Mouse (Mus musculus) left cerebral cortex, postnatal 36 days (tissue): ENCODE results near the gene Plaur. TPM values are rescaled to one million over a fixed set of nuclear protein-coding genes. Genes with fewer than 3 reads are reported as not detected.
"Not testable (repeated sequence)": the region's sequence is repeated elsewhere in the genome, so short reads cannot be mapped to it uniquely, and the experiment has no call there.

Experiments
- DNase-seq, 2 experiments: peaks; one replicate each; pipeline ENCODE4 v3.0.0; 2021 to 2022; ENCODE audit warnings: low spot score in 2 of 2, mixed read lengths in 1 of 2
- intact Hi-C: fragments of 180-260 bp; cut with DNase I; formaldehyde crosslinking; loops from one replicate; pipeline ENCODE4 v1.15.1; 2025
- total RNA-seq, 2 experiments: library from RNA; stranded (reverse); gene quantifications; 2 replicates each; pipeline ENCODE4 v1.2.3; 2021

Plaur gene
- total RNA-seq, 2 experiments from 2014 or later, result 0.91 to 1.7 TPM

DNA sequence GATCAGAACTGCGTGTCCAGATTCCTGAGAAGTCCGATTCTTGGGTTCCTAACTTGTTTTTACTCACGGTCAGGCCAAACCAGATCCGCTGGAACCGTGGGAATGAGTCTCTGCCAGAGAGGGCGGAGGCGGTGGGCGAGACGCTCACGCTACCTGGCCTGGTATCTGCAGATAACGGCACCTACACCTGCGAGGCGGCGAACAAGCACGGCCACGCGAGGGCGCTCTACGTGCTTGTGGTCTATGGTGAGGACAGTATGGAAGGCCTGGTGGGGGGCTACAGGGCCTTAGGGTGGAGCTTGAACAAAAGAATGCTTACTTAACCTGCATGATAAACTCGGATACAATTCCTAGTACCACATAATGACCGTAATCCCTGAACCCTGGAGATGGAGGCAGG is 39.2 kb downstream of the Plaur start:
- DNase-seq, result no peak
- intact Hi-C loops, result no loop called here

DNA sequence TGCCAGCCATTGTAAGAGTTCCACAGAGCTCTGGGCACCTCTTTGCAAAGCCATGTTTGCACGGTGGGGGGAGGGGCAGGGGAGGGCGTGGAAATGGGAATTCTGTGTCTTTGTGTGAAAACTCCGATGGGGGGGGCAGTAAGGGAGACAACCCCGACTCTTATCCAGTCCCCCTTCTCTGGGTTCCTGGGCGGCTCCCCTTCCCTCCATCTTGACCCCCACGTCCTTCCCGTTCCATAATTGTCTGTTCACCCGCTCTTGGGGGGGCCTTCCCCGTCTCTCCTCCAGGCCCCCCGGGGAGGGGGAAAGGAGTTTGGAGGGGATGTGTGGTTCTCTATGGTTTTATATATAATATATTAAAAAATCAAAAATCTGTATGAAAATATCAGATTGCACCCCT is 41.7 kb downstream of the Plaur start:
- no peak for DNase-seq
- intact Hi-C loops, result no loop called here

DNA sequence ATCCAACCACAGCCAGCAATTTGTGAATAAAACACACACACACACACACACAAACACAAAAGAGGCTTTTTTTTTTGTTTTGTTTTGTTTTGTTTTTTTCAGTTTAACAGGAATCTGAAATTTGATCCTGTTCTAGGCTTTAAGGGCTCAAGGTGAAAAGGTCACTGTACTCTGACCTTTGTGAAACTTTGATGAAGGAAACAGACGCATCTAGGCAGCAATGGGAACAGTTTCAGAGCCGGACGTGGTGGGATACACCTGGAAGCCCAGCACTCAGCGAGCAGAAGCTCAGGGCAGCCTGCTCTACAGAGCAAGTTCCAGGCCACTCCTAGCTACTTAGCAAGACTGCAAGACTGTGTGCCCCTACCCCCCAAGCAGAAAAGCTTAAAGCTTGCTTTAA is 42.6 kb downstream of the Plaur start:
- intact Hi-C loops, result no loop called here
- DNase-seq, result no peak

DNA sequence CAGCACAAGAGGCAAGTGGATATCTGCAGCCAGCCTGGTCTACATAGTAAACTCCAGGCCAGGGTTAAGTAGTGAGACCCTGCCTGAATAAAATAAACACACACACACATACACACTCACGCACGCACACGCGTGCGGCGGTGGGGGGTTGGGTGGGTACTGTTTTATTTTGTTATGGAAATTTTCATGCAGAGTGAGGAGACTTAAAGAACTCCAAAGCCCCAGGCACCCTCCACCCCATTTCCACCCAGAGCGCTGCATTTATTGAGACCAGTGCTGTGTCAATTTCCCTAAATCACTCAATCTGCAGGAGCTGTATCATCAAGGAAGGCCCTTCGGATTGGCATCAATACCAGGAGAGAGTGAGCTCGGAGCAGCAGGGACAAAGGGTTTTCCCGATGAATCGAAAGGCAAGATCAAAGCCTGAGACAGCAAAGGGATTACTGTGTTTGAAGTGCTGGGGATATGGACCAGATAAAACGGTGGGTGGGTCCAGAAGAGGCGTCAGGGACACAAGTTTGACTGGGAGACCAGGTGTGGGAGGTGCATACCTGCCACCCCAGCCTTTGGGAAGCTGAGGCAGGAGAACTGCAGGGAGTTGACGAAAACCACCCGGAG is 43.3 kb downstream of the Plaur start:
- intact Hi-C loops, result loop anchor here (2.0 kb wide), 1 partner anchor 25 kb away; the partner anchor contains the start of gene Irgq
- no peak for DNase-seq

DNA sequence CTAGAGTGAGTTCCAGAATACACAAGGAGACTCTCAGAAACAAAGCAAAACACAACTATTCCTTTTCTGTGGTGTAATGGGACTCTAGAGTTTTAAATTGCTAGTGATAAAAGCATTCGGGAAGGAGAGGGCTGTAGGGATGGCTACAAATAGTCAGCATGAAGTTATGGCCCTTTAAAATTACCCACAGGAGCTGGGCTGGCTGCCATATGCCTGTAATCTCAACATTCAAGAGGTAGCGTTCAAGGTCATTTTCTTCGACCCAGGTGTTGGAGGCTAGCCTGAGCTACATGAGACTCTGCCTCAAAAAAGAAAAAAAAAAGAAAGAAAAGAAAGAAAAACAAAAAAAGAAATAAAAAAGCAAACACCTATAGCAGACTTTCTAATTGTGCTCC is 43.8 kb downstream of the Plaur start:
- no peak for DNase-seq
- intact Hi-C loops, result loop anchor here (2.0 kb wide), 1 partner anchor 25 kb away; the partner anchor contains the start of gene Irgq

DNA sequence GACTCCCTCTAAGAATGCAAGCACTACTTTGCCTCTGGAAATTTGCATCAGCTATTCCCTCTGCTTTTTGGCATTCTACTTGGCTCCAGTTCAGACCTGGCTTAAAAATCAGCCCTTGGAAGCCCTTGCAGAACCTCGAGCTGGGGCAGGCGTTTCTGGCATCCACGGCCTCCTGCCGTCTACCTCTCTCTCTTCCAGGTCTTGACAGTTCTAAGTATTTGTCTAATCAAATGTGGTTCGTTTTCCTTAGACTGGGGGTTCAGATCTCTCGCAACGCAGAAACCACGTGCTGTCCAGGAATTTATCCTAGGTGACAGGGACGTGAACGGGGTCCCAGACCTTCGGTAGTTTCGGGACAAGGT is 44.2 kb downstream of the Plaur start:
- intact Hi-C loops, result loop anchor here (2.0 kb wide), 1 partner anchor 24 kb away; the partner anchor contains the start of gene Irgq

DNA sequence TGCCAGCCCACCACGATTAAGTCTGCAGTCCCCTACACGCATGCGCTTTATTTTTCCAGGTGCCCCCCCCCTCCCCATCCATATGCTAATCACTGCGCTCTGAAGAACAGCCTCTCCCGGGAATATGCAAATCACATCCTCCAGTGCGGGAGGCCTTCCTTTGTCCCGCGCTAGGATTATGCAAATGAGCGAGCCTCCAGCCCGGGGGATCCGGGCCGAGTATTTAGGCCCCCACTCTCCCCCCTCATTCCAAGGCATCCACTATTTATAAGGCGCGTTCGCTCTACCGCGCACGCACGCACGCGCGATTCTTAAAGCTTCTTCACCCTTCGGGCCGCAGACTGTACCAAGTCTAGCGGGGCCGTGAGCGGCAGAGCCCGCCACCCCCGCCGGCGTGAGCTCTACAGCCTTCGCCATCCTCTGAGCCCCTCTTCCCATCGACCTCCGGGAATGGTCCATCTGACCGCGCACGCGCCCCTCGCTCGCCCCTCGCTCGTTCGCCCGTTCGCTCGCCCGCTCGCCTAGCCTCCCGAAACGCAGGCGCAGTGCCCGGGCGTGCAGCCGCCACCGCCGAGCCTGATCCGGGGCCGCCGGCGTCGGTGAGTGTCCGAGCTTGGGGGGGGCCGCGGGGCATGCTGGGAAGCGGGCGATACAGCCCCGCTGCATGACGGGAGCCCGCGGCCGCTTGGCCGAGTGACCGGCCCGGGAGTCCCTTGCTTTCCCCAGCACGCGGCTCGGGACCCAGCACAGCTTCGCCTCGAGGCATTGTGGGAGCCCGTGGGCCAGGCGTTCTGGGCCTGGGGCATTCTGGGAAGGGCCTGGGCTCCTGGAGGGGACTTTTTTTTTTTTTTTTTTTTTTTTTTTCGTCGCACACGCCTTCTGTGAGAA is 44.8 kb downstream of the Plaur start, which contains the start of gene Zfp428:
Gene Zfp428, plus strand, starts transcription at position 169 of the 888 bp plus-strand sequence.
- intact Hi-C loops, result loop anchor here (1.0 to 2.0 kb wide), 2 partner anchors 24 to 26 kb away; partner anchors contain the start of gene Irgq
- DNase-seq, result peak; percentile 87 to 88

More for the DNA sequence above, 44.2 kb downstream of the Plaur start:
- peak in 1 of 2 experiments; percentile 71 for DNase-seq

DNA sequence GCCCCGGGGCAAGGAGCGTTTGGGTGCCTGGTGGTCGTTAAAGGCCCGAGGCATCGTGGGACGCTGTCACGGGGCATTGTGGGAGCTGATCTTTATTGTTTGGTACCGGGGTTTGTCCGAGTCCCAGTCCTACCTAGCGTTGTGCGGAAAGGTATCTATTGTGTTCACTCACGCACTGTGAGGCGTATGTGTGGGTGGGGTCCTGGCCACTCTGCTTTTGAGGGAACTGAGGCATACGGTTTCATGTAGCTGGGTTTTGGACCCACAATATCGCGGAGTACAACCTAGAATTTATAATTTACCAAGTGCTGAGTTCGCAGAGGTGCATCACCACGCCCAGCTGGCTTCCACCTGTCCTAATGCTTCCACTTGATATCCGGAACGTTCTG is 45.4 kb downstream of the Plaur start:
- intact Hi-C loops, result loop anchor here (1.0 to 2.0 kb wide), 2 partner anchors 23 to 26 kb away; partner anchors contain the start of gene Irgq

DNA sequence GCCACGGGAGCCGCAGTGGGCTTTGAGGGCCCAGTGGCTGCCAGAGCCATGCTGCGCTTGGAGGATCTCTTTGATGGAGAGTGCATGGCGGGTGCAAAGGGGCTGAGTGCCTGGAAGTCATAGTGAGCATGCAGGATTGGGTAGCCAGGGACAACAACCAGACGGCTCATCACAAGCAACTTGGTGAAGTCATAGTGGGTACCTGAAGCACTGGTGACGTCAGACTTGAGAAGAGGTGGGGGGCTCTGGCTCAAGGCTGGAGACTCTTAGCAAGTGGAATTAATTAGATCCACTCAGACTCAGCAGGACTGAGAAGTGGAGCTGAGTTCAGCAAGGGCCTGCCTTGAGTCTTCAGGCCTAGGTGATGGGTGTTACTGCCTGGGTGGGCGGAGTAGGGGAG is 50.1 kb downstream of the Plaur start, which contains the start of gene AC161166.1:
Gene AC161166.1, minus strand, starts transcription at position 101 of the 400 bp plus-strand sequence.
- intact Hi-C loops, result no loop called here

More for the DNA sequence above, 45.4 kb downstream of the Plaur start:
- no peak for DNase-seq

DNA sequence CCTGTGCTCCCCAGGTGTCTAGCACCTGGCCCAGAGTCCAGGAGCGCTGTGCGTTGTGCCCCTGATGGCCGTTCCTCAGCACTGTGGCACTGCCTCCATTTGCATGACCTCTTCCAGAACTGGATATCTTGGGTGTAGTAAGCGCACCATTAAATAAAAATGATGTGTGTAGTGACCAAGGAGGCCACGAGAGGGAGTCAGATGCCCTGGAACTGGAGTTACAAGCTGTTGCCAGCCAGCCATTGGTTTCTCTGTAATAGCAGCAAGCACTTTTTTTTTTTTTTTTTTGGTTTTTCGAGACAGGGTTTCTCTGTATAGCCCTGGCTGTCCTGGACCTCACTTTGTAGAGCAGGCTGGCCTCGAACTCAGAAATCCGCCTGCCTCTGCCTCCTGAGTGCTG is 54.0 kb downstream of the Plaur start:
- DNase-seq, result not testable (repeated sequence)
- intact Hi-C loops, result loop anchor here (5.0 kb wide), 1 partner anchor 44 kb away; no protein-coding TSS in a partner anchor

More for the DNA sequence above, 50.1 kb downstream of the Plaur start, which contains the start of gene AC161166.1:
- no peak for DNase-seq

DNA sequence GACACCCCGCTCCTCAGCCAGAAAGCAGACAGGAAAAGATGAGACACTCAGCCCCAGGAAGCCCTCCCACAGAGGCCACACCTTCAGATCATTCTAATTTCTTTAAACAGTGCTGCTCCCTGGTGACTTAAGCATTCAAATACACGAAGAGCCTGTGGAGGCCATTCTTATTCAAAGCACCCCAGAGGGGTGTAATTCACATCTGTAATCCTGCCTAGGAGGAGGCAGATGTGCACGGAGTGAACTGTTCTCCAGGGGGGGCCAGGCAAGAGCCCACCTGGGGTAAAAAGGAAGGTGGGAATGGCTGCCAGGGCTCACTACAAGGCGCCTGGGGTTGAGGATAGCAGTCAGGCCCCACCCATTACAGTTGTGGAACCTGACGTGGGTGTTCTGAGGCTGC is 54.8 kb downstream of the Plaur start:
- intact Hi-C loops, result loop anchor here (5.0 kb wide), 1 partner anchor 45 kb away; no protein-coding TSS in a partner anchor
- no peak for DNase-seq

DNA sequence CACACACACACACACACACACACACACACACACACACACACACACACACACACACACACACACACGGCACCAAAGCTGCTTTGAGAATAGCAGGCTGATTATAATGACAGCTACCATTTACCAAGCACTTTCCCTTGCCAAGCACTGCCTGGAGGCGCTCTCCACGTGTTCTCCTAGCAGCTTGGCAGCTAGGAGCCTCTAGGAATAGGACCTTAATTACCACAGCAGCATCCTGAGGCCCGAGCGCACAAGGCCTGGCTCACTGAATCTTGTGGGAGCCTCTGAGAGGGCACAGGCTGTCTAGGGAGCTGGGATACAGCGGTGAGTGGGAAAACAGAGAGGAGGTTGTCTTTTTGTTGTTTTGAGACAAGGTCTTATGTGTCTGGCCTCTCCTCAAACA is 55.4 kb downstream of the Plaur start:
- intact Hi-C loops, result loop anchor here (5.0 kb wide), 1 partner anchor 45 kb away; no protein-coding TSS in a partner anchor
- peak; percentile 60 to 62 for DNase-seq

DNA sequence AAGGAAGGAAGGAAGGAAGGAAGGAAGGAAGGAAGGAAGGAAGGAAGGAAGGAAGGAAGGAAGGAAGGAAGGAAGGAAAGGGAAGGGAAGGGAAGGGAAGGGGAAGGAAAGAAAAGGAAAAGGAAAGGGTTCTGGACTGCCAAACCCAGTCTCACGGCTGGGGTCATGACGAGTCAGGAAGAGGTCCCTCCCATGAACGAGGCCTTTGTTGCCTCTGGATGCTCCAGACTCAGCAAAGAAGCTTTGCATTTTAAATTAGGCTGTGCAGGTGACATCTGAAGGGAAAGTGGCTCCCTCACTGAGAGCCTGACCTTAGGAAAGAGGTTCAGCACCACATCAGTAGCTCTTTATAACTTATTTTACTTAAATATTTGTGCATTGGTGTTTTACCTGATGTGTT is 56.8 kb downstream of the Plaur start:
- intact Hi-C loops, result loop anchor here (5.0 kb wide), 1 partner anchor 47 kb away; no protein-coding TSS in a partner anchor

DNA sequence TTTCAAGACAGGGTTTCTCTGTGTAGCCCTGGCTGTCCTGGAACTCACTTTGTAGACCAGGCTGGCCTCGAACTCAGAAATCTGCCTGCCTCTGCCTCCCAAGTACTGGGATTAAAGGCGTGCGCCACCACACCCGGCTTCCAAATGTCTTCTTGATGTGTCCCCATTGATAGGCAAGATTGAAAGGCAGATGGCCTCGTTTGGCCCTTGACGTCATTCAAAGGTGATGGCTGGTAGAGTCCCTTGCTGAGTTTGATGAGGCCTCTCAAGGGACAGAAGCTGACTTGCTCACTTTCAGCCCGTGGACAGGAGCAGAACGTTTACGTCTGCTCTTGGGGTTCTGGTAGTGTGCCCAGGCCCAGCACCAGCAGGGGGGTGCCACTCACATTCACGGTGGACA is 57.8 kb downstream of the Plaur start:
- intact Hi-C loops, DNase-seq: not testable (repeated sequence)

More for the DNA sequence above, 56.8 kb downstream of the Plaur start:
- DNase-seq, result no peak

DNA sequence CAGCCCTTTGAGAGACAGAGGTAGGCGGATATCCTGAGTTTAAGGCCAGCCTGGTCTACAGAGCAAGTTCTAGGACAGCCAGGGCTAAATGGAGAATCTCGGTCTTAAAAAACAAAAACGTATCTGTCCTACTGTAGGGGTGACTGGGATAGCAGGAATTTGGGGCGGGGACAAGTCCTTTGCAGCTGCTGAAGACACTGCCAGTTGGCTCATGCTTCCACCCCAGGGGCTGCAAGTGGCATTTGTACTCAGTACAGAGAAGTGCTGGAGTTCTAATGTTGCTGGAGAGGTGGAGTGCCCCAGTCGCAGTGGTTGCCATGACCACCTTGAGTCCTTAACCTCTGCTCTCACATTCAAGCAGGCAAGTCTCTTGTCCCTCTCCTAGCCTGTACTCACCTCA is 60.5 kb downstream of the Plaur start:
- intact Hi-C loops, result no loop called here

DNA sequence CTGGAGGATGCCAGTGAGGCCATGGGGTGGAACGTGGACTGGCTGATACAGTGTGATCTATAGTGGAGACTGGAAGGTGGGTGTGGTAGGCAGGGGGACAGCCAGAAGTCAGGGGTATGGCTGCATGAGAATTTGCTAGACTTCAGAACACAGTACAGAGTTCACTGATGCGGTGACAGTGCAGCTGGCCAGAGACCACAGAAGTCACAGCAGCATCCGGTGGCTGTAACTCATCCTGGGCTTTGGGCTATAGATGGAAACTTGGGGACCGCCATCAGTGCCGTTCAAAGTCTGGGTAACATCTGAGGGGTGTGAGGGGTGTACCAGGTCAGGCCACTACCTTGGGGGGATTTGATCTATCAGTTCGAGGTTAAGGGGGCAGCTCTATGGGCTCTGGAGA is 61.4 kb downstream of the Plaur start:
- intact Hi-C loops, result no loop called here
- DNase-seq, result no peak

More for the DNA sequence above, 60.5 kb downstream of the Plaur start:
- no peak for DNase-seq

DNA sequence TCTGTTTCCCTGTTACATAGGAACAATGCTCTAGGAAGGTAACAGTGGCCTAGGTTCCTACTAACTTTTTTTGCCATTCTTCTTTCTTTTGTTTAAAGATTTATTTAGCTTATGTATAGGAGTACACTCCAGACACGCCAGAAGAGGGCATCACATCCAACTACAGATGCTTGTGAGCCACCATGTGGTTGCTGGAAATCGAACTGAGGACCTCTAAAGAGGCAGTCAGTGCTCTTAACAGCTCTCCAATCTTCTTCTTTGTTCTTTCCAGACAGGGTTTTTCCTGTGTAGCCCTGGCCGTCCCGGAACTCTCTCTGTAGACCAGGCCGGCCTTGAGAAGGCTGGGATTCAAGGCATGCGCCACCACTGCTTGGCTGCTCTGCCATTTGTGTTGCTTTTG is 62.7 kb downstream of the Plaur start:
- no peak for DNase-seq
- intact Hi-C loops, result no loop called here
